Mouse (Mus musculus) bone marrow, adult 2 months (tissue): ENCODE results near the gene Etv6. TPM values are rescaled to one million over a fixed set of nuclear protein-coding genes. Genes with fewer than 3 reads are reported as not detected.

Experiments
- H3K27ac ChIP-seq: fragments of 200-500 bp; 2 replicates; pipeline ENCODE4 v1.5.1; 2012; ENCODE audit warnings: low read depth, mild to moderate bottlenecking, control low read depth, inconsistent platforms, low read length; ENCODE audit not compliant: control insufficient read depth, poor library complexity, insufficient read depth
- H3K4me1 ChIP-seq: fragments of 200-500 bp; 2 replicates; pipeline ENCODE4 v1.6.1; 2011; ENCODE audit warnings: low read length; ENCODE audit not compliant: control insufficient read depth, insufficient read depth
- H3K4me3 ChIP-seq: fragments of 200-500 bp; replicated peaks from 2 replicates; pipeline ENCODE3; 2011; ENCODE audit warnings: mild to moderate bottlenecking, low read depth, low read length, control low read depth; ENCODE audit not compliant: control insufficient read depth
- CTCF ChIP-seq: fragments of 200-500 bp; IDR thresholded peaks from 2 replicates; pipeline ENCODE4 v1.5.1; 2011; ENCODE audit warnings: low read length, control low read depth; ENCODE audit not compliant: control insufficient read depth, insufficient read depth
- POLR2A ChIP-seq: fragments of 200-500 bp; IDR thresholded peaks from 2 replicates; pipeline ENCODE4 v1.6.1; 2011; ENCODE audit warnings: low read depth, mild to moderate bottlenecking, control low read depth, low read length, borderline replicate concordance; ENCODE audit not compliant: control insufficient read depth
- WGBS: fragments of 180-500 bp; shearing (Covaris S2); methylation state at CpG from one replicate; pipeline ENCODE4 v1.1.7; 2018; 5-methylcytosine and 5-hydroxymethylcytosine counted together
- polyA plus RNA-seq: library from polyadenylated mRNA; stranded (reverse); fragments of >200 nt; gene quantifications from 2 replicates; pipeline ENCODE4 v1.2.4, GENCODE M21; 2011; ENCODE audit warnings: low replicate concordance; ENCODE audit not compliant: missing spikeins, insufficient read depth, insufficient read length

Etv6 gene
- polyA plus RNA-seq, 1 experiment = 10.9 TPM

- 49% methylated on average over 5 of the region's 5 CpGs for WGBS
- H3K4me1 ChIP-seq = peaks cover 2% of the 10 kb centered on the region; the same call in 1 of the 2 replicates
- TF ChIP-seq POLR2A = no peak
- TF ChIP-seq CTCF = no peak
- no peak overlapping the region for H3K27ac ChIP-seq
- no peak overlapping the region for H3K4me3 ChIP-seq
Observed at GRCm38 (mm10) chr6:134047249-134047648, 11.7 kb downstream of the Etv6 start.

GRCm38 (mm10) chr6:134047974-134048373, 12.5 kb downstream of the Etv6 start:
- no peak overlapping the region for H3K27ac ChIP-seq
- peaks cover 2% of the 10 kb centered on the region; the same call in 1 of the 2 replicates for H3K4me1 ChIP-seq
- WGBS = 65% methylated on average over 6 of the region's 6 CpGs
- no peak overlapping the region for H3K4me3 ChIP-seq
- no peak for TF ChIP-seq POLR2A

- Histone ChIP-seq H3K4me1 (peaks cover 2% of the 10 kb centered on the region; the same call in 1 of the 2 replicates), H3K4me3 (no peak overlapping the region), H3K27ac (peak overlapping the region; percentile 3; the same call in 1 of the 2 replicates)
- 32% methylated on average over 6 of the region's 6 CpGs for WGBS
- TF ChIP-seq CTCF = no peak
- no peak for TF ChIP-seq POLR2A
Observed at GRCm38 (mm10) chr6:134048965-134049364, 13.5 kb downstream of the Etv6 start.

DNA sequence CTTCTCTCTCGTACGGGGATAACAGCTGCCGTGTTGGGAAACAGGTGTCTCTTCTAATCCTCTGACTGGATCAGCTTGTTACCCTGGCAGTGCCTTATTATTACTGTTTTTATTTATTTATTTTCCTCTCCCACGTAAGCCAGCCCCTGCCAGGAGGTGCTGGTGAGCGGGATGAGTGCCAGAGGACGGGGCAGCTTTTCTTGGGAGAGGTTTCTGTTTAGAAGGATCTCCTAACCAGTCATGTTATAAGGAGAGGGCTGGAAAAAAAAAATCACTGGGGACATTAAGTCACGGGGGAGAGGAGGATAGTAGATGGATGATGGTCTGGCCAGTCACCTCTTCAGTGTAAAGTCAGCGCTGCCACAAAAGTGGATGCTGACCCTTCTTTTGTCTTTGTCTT, 15.0 kb downstream of the Etv6 start:
- no peak overlapping the region for H3K4me3 ChIP-seq
- TF ChIP-seq CTCF = no peak
- TF ChIP-seq POLR2A = no peak
- no peaks in the 10 kb centered on the region; the same call in 1 of the 2 replicates for H3K4me1 ChIP-seq
- WGBS = 80% methylated on average over 8 of the region's 8 CpGs
- H3K27ac ChIP-seq = no peak overlapping the region

DNA sequence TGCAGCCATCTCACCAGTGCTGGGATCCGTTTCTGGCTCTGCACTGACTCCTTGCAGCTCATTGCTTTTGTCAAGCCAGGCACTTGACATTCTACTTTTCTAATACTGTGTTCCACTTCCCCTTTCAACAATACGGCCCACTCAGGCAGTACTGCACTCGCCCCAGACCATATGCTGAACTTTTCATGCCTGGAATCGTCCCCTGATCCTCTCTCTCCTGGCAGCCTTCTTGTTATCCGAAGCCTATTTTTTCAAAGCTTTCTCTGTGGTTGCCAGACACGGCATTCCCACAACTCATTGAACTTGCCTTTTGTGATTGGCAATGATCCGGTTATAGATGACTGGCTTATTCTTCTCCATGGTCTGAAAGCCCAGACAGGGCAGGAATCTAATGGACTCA, 16.4 kb downstream of the Etv6 start:
- WGBS = 36% methylated on average over 7 of the region's 7 CpGs
- Histone ChIP-seq H3K4me3 (no peak overlapping the region), H3K27ac (no peak overlapping the region), H3K4me1 (no peaks in the 10 kb centered on the region; the same call in 1 of the 2 replicates)
- TF ChIP-seq CTCF (no peak), POLR2A (no peak)

DNA sequence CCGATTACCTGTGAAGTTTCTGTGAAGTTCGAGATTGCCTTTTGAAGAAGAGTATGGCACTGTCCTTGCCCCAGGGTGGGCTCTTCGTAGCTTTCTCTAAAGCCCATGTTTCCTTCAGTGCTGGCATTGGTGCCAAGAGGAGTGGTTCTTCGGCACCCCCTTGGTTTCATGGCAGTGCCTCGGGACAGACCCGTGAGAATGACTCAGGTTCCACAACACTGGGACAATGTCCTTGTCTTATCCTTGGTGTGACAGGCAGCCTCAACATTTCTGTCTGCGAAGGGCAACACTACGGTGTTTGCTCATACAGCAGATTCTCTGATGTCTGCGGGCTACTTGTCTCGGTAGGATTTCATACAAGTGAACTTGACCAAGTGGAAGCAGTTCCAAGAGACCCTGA, 17.6 kb downstream of the Etv6 start:
- 71% methylated on average over 10 of the region's 10 CpGs for WGBS
- Histone ChIP-seq H3K4me1 (no peaks in the 10 kb centered on the region; the same call in 1 of the 2 replicates), H3K27ac (no peak overlapping the region), H3K4me3 (no peak overlapping the region)
- TF ChIP-seq CTCF = no peak

GRCm38 (mm10) chr6:134053566-134053965, 18.1 kb downstream of the Etv6 start:
- Histone ChIP-seq H3K4me1 (no peaks in the 10 kb centered on the region; the same call in 1 of the 2 replicates), H3K27ac (no peak overlapping the region), H3K4me3 (no peak overlapping the region)
- WGBS = 65% methylated on average over 7 of the region's 7 CpGs
- TF ChIP-seq CTCF (no peak), POLR2A (no peak)

DNA sequence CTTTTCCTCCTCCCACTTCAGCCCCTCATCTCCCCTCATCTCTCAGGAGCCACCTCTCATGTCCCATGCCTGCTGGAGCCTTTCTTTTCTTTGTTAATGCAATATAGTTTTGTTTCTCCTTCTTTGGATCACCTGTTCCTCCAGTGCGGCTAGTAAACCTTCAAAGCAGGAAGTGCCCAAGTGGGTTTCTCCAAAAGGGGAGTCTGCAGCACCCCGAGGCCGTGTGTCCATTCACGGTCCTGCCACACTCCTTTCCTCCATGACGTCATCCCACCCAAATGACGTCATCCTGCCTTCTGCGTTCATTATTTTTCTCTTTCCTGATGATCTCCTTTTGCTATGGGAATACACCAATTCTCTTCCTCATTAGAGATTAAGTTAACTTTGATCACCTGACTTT, 20.1 kb downstream of the Etv6 start:
- Histone ChIP-seq H3K4me3 (no peak overlapping the region), H3K27ac (peak overlapping the region; percentile 24; the same call in 1 of the 2 replicates), H3K4me1 (no peaks in the 10 kb centered on the region; the same call in 1 of the 2 replicates)
- TF ChIP-seq POLR2A (no peak), CTCF (no peak)
- 19% methylated on average over 7 of the region's 7 CpGs for WGBS

GRCm38 (mm10) chr6:134058451-134058850, 23.0 kb downstream of the Etv6 start:
- WGBS = 31% methylated on average over 4 of the region's 4 CpGs
- no peak overlapping the region for H3K27ac ChIP-seq
- TF ChIP-seq POLR2A = no peak
- no peak for TF ChIP-seq CTCF

GRCm38 (mm10) chr6:134058886-134059551, 23.5 kb downstream of the Etv6 start:
- Histone ChIP-seq H3K27ac (no peak overlapping the region), H3K4me3 (no peak overlapping the region), H3K4me1 (peaks cover 2% of the 10 kb centered on the region; the same call in 1 of the 2 replicates)
- TF ChIP-seq POLR2A (no peak), CTCF (no peak)
- 50% methylated on average over 10 of the region's 10 CpGs for WGBS

More at GRCm38 (mm10) chr6:134058451-134058850, 23.0 kb downstream of the Etv6 start:
- no peak overlapping the region for H3K4me3 ChIP-seq
- peaks cover 2% of the 10 kb centered on the region; the same call in 1 of the 2 replicates for H3K4me1 ChIP-seq
